In genomic region chr2:163866061-163866460, GRCm38 (mm10) we compare ENCODE assay signal across 39 mouse cellular contexts. TPM values are rescaled to one million over a fixed set of nuclear protein-coding genes. Genes with fewer than 3 reads are reported as not detected.
"Had no signal": no experiment of that assay in that cellular context is flagged by ENCODE, and none has a peak within 500 bp of the region (broad histone marks: within the 10 kb centered on the region; RNA-seq: fewer than 3 reads in every experiment).

No protein-coding gene starts in this region.

- ATAC-seq: hindbrain, embryonic 16.5 days; intestine, embryonic 16.5 days; liver, postnatal 0 days had no signal

- H3K4me1 ChIP-seq: heart, embryonic 12.5 days; liver, embryonic 13.5 days; liver, embryonic 15.5 days had no signal

- H3K9me3 ChIP-seq: heart, embryonic 10.5 days; heart, embryonic 12.5 days; hindbrain, embryonic 10.5 days; hindbrain, embryonic 12.5 days; limb, embryonic 12.5 days; liver, embryonic 13.5 days; liver, embryonic 15.5 days had no signal

- H3K36me3 ChIP-seq: heart, embryonic 10.5 days; heart, embryonic 12.5 days; hindbrain, embryonic 10.5 days; hindbrain, embryonic 12.5 days; limb, embryonic 12.5 days; liver, embryonic 13.5 days; liver, embryonic 15.5 days had no signal

- H3K27ac ChIP-seq: heart, adult 2 months; heart, embryonic 10.5 days; hindbrain, embryonic 10.5 days; hindbrain, embryonic 12.5 days; hindbrain, embryonic 14.5 days; layer of hippocampus, adult 2 months; left cerebral cortex, adult 2 months; limb, embryonic 12.5 days; liver, embryonic 13.5 days; liver, embryonic 15.5 days had no signal

- H3K27me3 ChIP-seq: hindbrain, embryonic 12.5 days; liver, embryonic 15.5 days had no signal

- H3K4me2 ChIP-seq: heart, embryonic 12.5 days; hindbrain, embryonic 12.5 days; hindbrain, embryonic 14.5 days; limb, embryonic 12.5 days; liver, embryonic 11.5 days; liver, embryonic 13.5 days; liver, embryonic 15.5 days had no signal

- H3K4me3 ChIP-seq: heart, adult 2 months; heart, embryonic 10.5 days; heart, embryonic 12.5 days; hindbrain, embryonic 10.5 days; hindbrain, embryonic 12.5 days; layer of hippocampus, adult 2 months; left cerebral cortex, adult 2 months; limb, embryonic 12.5 days; liver, embryonic 13.5 days; liver, embryonic 15.5 days had no signal

- H3K9ac ChIP-seq: heart, embryonic 12.5 days; hindbrain, embryonic 12.5 days; hindbrain, embryonic 14.5 days; limb, embryonic 12.5 days; liver, embryonic 13.5 days; liver, embryonic 15.5 days; liver, postnatal 0 days had no signal

- DNase-seq: gastrocnemius, postnatal 14 days; gastrocnemius, postnatal 36 days; heart, adult 11 months; heart, adult 2 months; heart, postnatal 10 days; heart, postnatal 4 days; kidney, adult 11 months; kidney, adult 2 months; kidney, adult 9 months; kidney, postnatal 10 days; kidney, postnatal 25 days; kidney, postnatal 4 days; liver; liver, embryonic 13.5 days; liver, postnatal 0 days had no signal

RNA-seq across cellular contexts. Expression of gene Kcnk15, which starts 12.6 kb away (rescaled TPM):
- total RNA-seq: gastrocnemius, adult 18-20 months; gastrocnemius, adult 8-10 months; gastrocnemius, postnatal 14 days; gastrocnemius, postnatal 36 days; heart, adult 2 months; heart, postnatal 10 days; heart, postnatal 25 days; heart, postnatal 4 days; layer of hippocampus, adult 2 months; layer of hippocampus, postnatal 10 days; layer of hippocampus, postnatal 25 days; left cerebral cortex, postnatal 14 days had no signal
- polyA plus RNA-seq: gonadal fat pad, adult 2 months; heart, adult 2 months; heart, embryonic 10.5 days; heart, embryonic 12.5 days; heart, embryonic 14.5 days; heart, embryonic 16.5 days; hindbrain, embryonic 10.5 days; hindbrain, embryonic 12.5 days; hindbrain, embryonic 14.5 days; intestine, embryonic 14.5 days; intestine, embryonic 16.5 days; kidney, adult 2 months; kidney, embryonic 16.5 days; limb, embryonic 12.5 days; limb, embryonic 14.5 days; liver, embryonic 11.5 days; liver, embryonic 13.5 days; liver, embryonic 15.5 days; liver, postnatal 0 days had no signal

RNA-seq across cellular contexts. Expression of gene Ccn5, which starts 45.4 kb away (rescaled TPM):
- total RNA-seq: layer of hippocampus, adult 2 months; layer of hippocampus, postnatal 25 days had no signal
- polyA plus RNA-seq: hindbrain, embryonic 14.5 days; liver, embryonic 11.5 days had no signal
